Mouse (Mus musculus) heart, embryonic 14.5 days (tissue): ENCODE data around the gene Tac2. TPM values are rescaled to one million over a fixed set of nuclear protein-coding genes. Genes with fewer than 3 reads are reported as not detected.

Source experiments
- ATAC-seq: fragments of 200-750 bp; cut with Nextera tagmentation; 2 replicates; pipeline ENCODE4 v1.8.0; 2017; ENCODE audit warnings: low read depth, moderate TSS enrichment; ENCODE audit not compliant: insufficient number of reproducible peaks, insufficient read depth, low FRiP score
- H3K27ac ChIP-seq, 2 experiments: fragments of 200-500 bp in 1 of 2; fragments of 300-500 bp in 1 of 2; sonication (generic) in 1 of 2; replicated peaks in 1 of 2; 2 replicates each; pipeline ENCODE4 v1.5.1; 2012 to 2014; ENCODE audit warnings: low read depth in 2 of 2, low read length in 2 of 2, control low read depth in 1 of 2, mild to moderate bottlenecking in 1 of 2, mixed read lengths in 1 of 2; ENCODE audit not compliant: control insufficient read depth in 1 of 2, insufficient read depth in 1 of 2
- H3K27me3 ChIP-seq: fragments of 300-500 bp; sonication (generic); 2 replicates; pipeline ENCODE4 v1.6.1; 2014; ENCODE audit warnings: mild to moderate bottlenecking, low read length, control low read depth; ENCODE audit not compliant: control insufficient read depth, insufficient read depth
- H3K36me3 ChIP-seq: fragments of 300-500 bp; sonication (generic); 2 replicates; pipeline ENCODE4 v1.6.1; 2014; ENCODE audit warnings: mild to moderate bottlenecking, control low read depth, low read length, mixed read lengths; ENCODE audit not compliant: control insufficient read depth, insufficient read depth
- H3K4me1 ChIP-seq, 2 experiments: fragments of 200-500 bp in 1 of 2; fragments of 300-500 bp in 1 of 2; sonication (generic) in 1 of 2; 2 replicates each; pipeline ENCODE4 v1.6.1; 2012 to 2014; ENCODE audit warnings: low read length in 2 of 2, control low read depth in 1 of 2, mixed read lengths in 1 of 2; ENCODE audit not compliant: control insufficient read depth in 2 of 2, insufficient read depth in 2 of 2
- H3K4me2 ChIP-seq: fragments of 300-500 bp; sonication (generic); 2 replicates; pipeline ENCODE4 v1.6.1; 2014; ENCODE audit warnings: mild to moderate bottlenecking, low read length
- H3K4me3 ChIP-seq, 2 experiments: fragments of 200-500 bp in 1 of 2; fragments of 300-500 bp in 1 of 2; sonication (generic) in 1 of 2; 2 replicates each; pipeline ENCODE4 v1.5.1; 2012 to 2014; ENCODE audit warnings: low read length in 2 of 2, mild to moderate bottlenecking in 2 of 2, control low read depth in 1 of 2, low read depth in 1 of 2, moderate library complexity in 1 of 2; ENCODE audit not compliant: control insufficient read depth in 1 of 2, insufficient read depth in 1 of 2
- H3K9ac ChIP-seq: fragments of 300-500 bp; sonication (generic); 2 replicates; pipeline ENCODE4 v1.6.1; 2014; ENCODE audit warnings: mild to moderate bottlenecking, low read length
- H3K9me3 ChIP-seq: fragments of 300-500 bp; sonication (generic); 2 replicates; pipeline ENCODE4 v1.6.1; 2016; ENCODE audit warnings: low read length, control low read depth; ENCODE audit not compliant: control insufficient read depth
- WGBS: fragments of 180-500 bp; shearing (Covaris S2); extraction: QIAGEN DNeasy Blood & Tissue Kit; methylation state at CpG from one replicate; pipeline ENCODE4 v1.1.7; 2014; 5-methylcytosine and 5-hydroxymethylcytosine counted together
- polyA plus RNA-seq: library from polyadenylated mRNA; unstranded; fragments of >200 nt; fragmentation: Nextera tagmentation; extraction: Ambion mirVana; gene quantifications from 2 replicates; pipeline ENCODE4 v1.2.1, GENCODE M21; 2014

Tac2 gene
- polyA plus RNA-seq, 1 experiment from 2014 or later: 1.3 TPM

DNA sequence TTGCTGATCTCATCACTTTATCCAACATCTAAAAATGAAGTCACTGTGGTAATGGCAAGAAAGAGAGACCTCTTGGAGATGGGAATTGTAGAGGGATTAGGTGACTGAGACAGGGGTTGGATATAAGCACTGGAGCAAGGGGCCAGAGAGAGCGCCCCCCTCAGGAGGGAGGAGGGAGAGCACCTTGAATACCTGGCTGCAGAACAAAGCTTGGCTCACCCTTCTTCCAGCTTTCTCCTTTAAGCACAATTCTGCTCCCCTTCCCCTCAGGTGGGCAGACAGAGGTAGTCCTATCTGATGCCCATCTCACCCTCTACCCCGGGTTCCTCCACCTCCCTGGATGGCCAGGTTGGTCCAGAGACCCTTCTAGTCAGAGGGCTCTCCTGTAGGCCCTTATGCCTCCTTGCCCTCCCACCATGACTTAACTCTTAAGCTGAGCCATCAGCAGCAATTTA, 19.5 kb upstream of the Tac2 start, which contains the start of gene Myo1a:
Myo1a (plus strand) TSS at position 405 of the 455 bp plus-strand sequence.
- Histone ChIP-seq H3K27ac (no peak within 1 kb of the TSS), H3K36me3 (peaks cover 1% of the 10 kb centered on the region; the same call in 1 of the 2 replicates), H3K4me2 (no peak within 1 kb of the TSS), H3K9me3 (no peaks in the 10 kb centered on the region), H3K27me3 (no peaks in the 10 kb centered on the region; the same call in 1 of the 2 replicates), H3K4me3 (no peak within 1 kb of the TSS), H3K9ac (no peak within 1 kb of the TSS), H3K4me1 (peaks cover 8 to 11% of the 10 kb centered on the region in 2 experiments)
- 54% methylated on average over 2 of the region's 2 CpGs for WGBS
- no peak for ATAC-seq

DNA sequence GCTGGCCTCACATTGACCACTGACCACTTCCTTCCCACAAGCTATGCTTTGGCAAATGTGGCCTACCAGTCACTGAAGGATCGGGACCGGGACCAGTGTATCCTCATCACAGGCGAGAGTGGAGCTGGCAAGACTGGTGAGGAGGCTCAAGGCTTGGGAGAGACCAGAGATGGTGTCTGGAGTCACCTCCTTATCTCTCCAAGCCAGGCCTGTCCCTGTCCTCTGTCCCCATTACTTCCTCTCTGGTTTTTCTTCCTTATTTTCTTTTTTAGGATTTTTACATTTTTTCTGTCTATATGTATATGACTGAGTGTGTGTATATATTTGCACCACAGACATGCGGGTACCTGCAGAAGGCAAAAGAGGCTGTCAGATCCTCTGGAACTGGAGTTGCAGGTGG, 18.5 kb upstream of the Tac2 start:
- no peak for ATAC-seq
- WGBS: 92% methylated on average over 4 of the region's 4 CpGs

DNA sequence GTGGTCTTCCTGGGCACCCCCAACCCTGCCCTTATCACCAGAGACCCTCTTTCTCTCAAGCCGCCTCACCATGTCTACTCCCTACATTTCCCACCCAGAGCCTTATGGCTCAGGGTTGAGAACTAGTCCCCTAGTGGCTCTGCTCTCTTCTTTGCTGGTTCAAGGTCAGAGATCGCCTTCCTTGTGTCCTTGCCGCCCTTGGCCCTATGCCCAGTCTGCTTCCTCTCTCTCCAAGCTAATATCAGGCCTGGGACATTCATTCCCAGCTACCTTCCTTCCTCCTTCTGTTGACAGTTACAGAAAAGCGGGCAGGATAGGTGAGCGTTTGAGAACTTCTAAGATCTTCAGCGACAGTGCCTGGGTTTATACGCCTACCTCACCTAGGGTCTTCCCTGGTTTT, 16.6 kb upstream of the Tac2 start:
- no peak overlapping the region for H3K9ac ChIP-seq
- H3K4me1 ChIP-seq: peaks cover 8 to 11% of the 10 kb centered on the region in 2 experiments
- WGBS: 30% methylated on average over 7 of the region's 7 CpGs
- 0 out of 2 replicates have a peak, but pooled peaks have one; percentile 14 for ATAC-seq
- H3K4me3 ChIP-seq: no peak overlapping the region
- no peaks in the 10 kb centered on the region; the same call in 1 of the 2 replicates for H3K27me3 ChIP-seq
- no peaks in the 10 kb centered on the region for H3K36me3 ChIP-seq
- no peak overlapping the region for H3K27ac ChIP-seq
- no peak overlapping the region for H3K4me2 ChIP-seq
- H3K9me3 ChIP-seq: no peaks in the 10 kb centered on the region

More for the DNA sequence above, 18.5 kb upstream of the Tac2 start:
- H3K36me3 ChIP-seq: no peaks in the 10 kb centered on the region
- H3K4me2 ChIP-seq: no peak overlapping the region
- H3K4me1 ChIP-seq: peaks cover 8 to 11% of the 10 kb centered on the region in 2 experiments
- no peak overlapping the region for H3K9ac ChIP-seq
- no peak overlapping the region for H3K27ac ChIP-seq
- no peaks in the 10 kb centered on the region; the same call in 1 of the 2 replicates for H3K27me3 ChIP-seq
- H3K9me3 ChIP-seq: no peaks in the 10 kb centered on the region
- no peak overlapping the region for H3K4me3 ChIP-seq

DNA sequence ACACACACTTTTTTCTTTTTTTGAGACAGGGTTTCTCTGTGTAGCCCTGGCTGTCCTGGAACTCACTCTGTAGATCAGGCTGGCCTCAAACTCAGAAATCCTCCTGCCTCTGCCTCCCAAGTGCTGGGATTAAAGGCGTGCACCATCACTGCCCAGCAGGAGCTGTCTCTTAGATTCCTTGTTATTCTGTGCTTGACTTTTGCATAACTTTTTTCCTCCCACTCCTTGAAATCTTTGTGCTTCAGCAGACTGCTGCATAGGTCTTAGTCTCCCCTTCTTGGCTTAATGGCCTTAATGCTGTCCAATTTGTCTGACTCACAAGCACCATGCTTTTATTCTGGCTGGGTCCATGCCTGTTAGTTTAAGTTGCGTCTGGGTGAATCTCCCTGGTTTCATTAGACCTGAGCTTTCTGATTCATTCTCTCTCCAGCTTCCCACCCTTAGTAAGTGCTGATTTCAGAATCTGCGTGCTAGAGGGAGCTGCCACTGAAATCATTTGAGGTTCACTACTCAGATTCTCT, 15.4 kb upstream of the Tac2 start:
- no peak overlapping the region for H3K9ac ChIP-seq
- H3K27ac ChIP-seq: no peak overlapping the region
- H3K36me3 ChIP-seq: no peaks in the 10 kb centered on the region
- no peak overlapping the region for H3K4me2 ChIP-seq
- 83% methylated on average over 3 of the region's 3 CpGs for WGBS
- H3K4me1 ChIP-seq: peaks cover 8 to 11% of the 10 kb centered on the region in 2 experiments
- no peaks in the 10 kb centered on the region for H3K9me3 ChIP-seq
- H3K4me3 ChIP-seq: no peak overlapping the region
- no peaks in the 10 kb centered on the region; the same call in 1 of the 2 replicates for H3K27me3 ChIP-seq
- no peak for ATAC-seq

DNA sequence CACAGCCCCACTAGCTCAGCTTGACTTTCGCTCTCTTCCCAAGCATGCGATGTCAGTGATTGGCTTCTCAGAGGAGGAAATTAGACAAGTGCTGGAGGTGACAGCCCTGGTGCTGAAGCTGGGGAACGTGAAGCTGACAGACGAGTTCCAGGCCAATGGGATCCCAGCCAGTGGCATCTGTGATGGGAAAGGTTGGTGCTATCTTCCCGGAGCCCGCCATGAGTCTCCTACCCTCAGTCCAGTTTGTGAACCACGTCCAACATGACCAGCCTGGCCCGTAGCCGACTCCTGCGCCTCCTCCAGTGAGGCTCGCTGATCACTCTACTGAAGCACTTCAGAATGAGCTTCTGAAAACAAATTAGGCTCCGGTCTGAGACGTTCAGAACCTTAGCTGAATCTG, 13.9 kb upstream of the Tac2 start:
- Histone ChIP-seq H3K9me3 (no peaks in the 10 kb centered on the region), H3K27ac (no peak overlapping the region), H3K4me1 (peaks cover 8 to 11% of the 10 kb centered on the region in 2 experiments), H3K27me3 (no peaks in the 10 kb centered on the region), H3K4me2 (no peak overlapping the region), H3K36me3 (no peaks in the 10 kb centered on the region), H3K4me3 (no peak overlapping the region), H3K9ac (no peak overlapping the region)
- ATAC-seq: no peak
- 60% methylated on average over 13 of the region's 13 CpGs for WGBS

DNA sequence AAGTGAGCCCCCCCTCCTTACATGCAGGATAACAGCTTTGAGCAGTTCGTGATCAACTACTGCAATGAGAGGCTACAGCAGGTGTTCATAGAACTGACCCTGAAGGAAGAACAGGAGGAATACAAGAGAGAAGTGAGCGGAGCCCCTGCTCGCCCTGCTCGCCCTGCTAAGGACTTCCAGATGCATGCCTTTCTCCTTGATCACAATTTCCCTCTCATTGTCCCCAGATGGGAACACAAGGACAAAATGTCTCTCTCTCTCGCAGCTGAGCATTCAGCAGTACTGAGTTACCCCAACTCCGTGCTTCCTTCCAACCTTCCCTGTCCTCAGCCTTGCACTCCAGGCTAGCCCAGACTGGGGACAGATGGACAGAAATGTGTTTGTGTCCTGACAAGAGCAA, 11.5 kb upstream of the Tac2 start:
- H3K4me3 ChIP-seq: no peak overlapping the region
- H3K36me3 ChIP-seq: no peaks in the 10 kb centered on the region
- no peaks in the 10 kb centered on the region for H3K9me3 ChIP-seq
- no peak overlapping the region for H3K4me2 ChIP-seq
- peaks cover under 1 to 5% of the 10 kb centered on the region in 2 experiments for H3K4me1 ChIP-seq
- no peak overlapping the region for H3K9ac ChIP-seq
- no peaks in the 10 kb centered on the region for H3K27me3 ChIP-seq
- WGBS: 61% methylated on average over 6 of the region's 6 CpGs
- ATAC-seq: no peak
- no peak overlapping the region for H3K27ac ChIP-seq

DNA sequence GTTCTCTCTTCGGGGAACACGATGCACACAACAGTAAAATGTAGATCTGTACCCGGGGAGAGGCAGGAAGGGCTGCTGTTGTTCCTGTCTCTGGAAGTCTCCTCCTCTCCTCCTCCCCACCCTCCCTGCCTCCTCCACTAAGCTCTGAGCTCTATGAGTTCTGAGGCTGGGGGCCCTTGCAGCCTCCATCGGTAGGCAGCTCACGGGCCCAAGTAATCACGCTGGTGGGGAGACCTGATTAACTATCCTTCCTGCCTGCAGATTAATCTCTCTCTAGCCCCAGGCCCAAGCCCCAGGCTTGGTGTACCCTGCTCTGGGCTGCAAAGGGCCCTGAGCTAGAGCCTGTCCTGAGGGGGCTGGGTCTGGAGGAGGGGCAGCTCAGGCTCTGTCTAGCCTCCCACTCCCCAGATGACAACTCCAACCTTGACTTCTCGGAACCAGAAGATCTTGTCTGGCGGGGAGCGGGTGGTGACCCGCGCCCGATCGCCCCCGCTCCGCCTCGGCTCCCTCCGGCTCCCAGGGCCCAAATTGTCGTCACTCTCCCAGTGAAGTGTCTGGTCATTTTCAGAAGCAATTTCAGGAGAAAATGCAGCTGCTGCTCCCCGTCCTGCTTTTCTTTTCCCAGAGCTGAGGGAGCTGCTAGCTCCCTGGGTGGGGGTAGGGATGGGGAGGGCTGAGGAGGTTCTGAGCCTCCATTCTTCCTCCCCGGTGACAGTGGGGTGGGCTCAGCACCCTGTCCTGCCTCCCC, 2.4 kb upstream of the Tac2 start:
- Histone ChIP-seq H3K27ac (no peak overlapping the region), H3K9ac (peak overlapping the region; percentile 54; the same call in 1 of the 2 replicates), H3K4me3 (peak overlapping the region in 1 of 2 experiments; percentile 10; a peak in 1 of 4 replicates), H3K9me3 (no peaks in the 10 kb centered on the region), H3K27me3 (peaks cover 21% of the 10 kb centered on the region), H3K36me3 (no peaks in the 10 kb centered on the region), H3K4me1 (peaks cover 0 to 6% of the 10 kb centered on the region in 2 experiments; a peak in 2 of 4 replicates), H3K4me2 (peak overlapping the region; percentile 41)
- ATAC-seq: no peak
- WGBS: 6% methylated on average over 20 of the region's 20 CpGs
